Mouse (Mus musculus) testis, postnatal 10 days (tissue): ENCODE results near the gene C2cd5.

ENCODE experiments used
- DNase-seq: peaks from one replicate; pipeline ENCODE4 v3.0.0; 2021; ENCODE audit warnings: low spot score

C2cd5 gene

GRCm38 (mm10) chr6:143115011-143115445 lies 15.1 kb upstream of the C2cd5 start:
- no peak for DNase-seq

- DNase-seq = peak; percentile 39
Measured at GRCm38 (mm10) chr6:143114556-143114955, 14.6 kb upstream of the C2cd5 start.

GRCm38 (mm10) chr6:143110371-143110770 lies 10.4 kb upstream of the C2cd5 start:
- peak; percentile 50 for DNase-seq

- DNase-seq = no peak
Measured at GRCm38 (mm10) chr6:143109622-143110218, 9.8 kb upstream of the C2cd5 start.

GRCm38 (mm10) chr6:143108031-143108430 lies 8.1 kb upstream of the C2cd5 start:
- no peak for DNase-seq

GRCm38 (mm10) chr6:143107611-143108010 lies 7.7 kb upstream of the C2cd5 start:
- DNase-seq = no peak

GRCm38 (mm10) chr6:143105766-143106165 lies 5.8 kb upstream of the C2cd5 start:
- no peak for DNase-seq

- no peak for DNase-seq
Measured at GRCm38 (mm10) chr6:143103981-143104680, 4.2 kb upstream of the C2cd5 start.

- no peak for DNase-seq
Measured at GRCm38 (mm10) chr6:143100478-143101115, 656 bp upstream of the C2cd5 start.

- DNase-seq = peak; percentile 73
Measured at GRCm38 (mm10) chr6:143099281-143099680, 660 bp downstream of the C2cd5 start.

- DNase-seq = no peak
Measured at GRCm38 (mm10) chr6:143095126-143095525, 4.8 kb downstream of the C2cd5 start.

- no peak for DNase-seq
Measured at GRCm38 (mm10) chr6:143092856-143093255, 7.1 kb downstream of the C2cd5 start.

- no peak for DNase-seq
Measured at GRCm38 (mm10) chr6:143091076-143091475, 8.9 kb downstream of the C2cd5 start.

- no peak for DNase-seq
Measured at GRCm38 (mm10) chr6:143087332-143087731, 12.6 kb downstream of the C2cd5 start.

GRCm38 (mm10) chr6:143085898-143086297 lies 14.0 kb downstream of the C2cd5 start:
- DNase-seq = no peak

- no peak for DNase-seq
Measured at GRCm38 (mm10) chr6:143084314-143085025, 15.5 kb downstream of the C2cd5 start.

- no peak for DNase-seq
Measured at GRCm38 (mm10) chr6:143081479-143082106, 18.3 kb downstream of the C2cd5 start.

GRCm38 (mm10) chr6:143080774-143081173 lies 19.2 kb downstream of the C2cd5 start:
- no peak for DNase-seq

- no peak for DNase-seq
Measured at GRCm38 (mm10) chr6:143079126-143079525, 20.8 kb downstream of the C2cd5 start.

GRCm38 (mm10) chr6:143076461-143076860 lies 23.5 kb downstream of the C2cd5 start:
- DNase-seq = no peak

GRCm38 (mm10) chr6:143073914-143074313 lies 26.0 kb downstream of the C2cd5 start:
- DNase-seq = no peak

GRCm38 (mm10) chr6:143073476-143073875 lies 26.5 kb downstream of the C2cd5 start:
- no peak for DNase-seq
